Mouse (Mus musculus) hindbrain, embryonic 10.5 days (tissue): ENCODE data around the gene Itgae. TPM values are rescaled to one million over a fixed set of nuclear protein-coding genes. Genes with fewer than 3 reads are reported as not detected.
"Not testable (repeated sequence)": the region's sequence is repeated elsewhere in the genome, so short reads cannot be mapped to it uniquely, and the experiment has no call there.

Experiments used
- DNase-seq: peaks from one replicate; pipeline ENCODE4 v3.0.0-alpha.2; 2017; ENCODE audit warnings: low spot score
- H3K27ac ChIP-seq: fragments of 300-500 bp; sonication (generic); 2 replicates; pipeline ENCODE4 v1.5.1; 2016; ENCODE audit warnings: mild to moderate bottlenecking, moderate library complexity
- H3K27me3 ChIP-seq: fragments of 300-500 bp; sonication (generic); 2 replicates; pipeline ENCODE4 v1.6.1; 2016; ENCODE audit warnings: mild to moderate bottlenecking; ENCODE audit not compliant: poor library complexity, insufficient read depth, severe bottlenecking
- H3K36me3 ChIP-seq: fragments of 300-500 bp; sonication (generic); 2 replicates; pipeline ENCODE4 v1.6.1; 2016; ENCODE audit warnings: mild to moderate bottlenecking, moderate library complexity
- H3K4me1 ChIP-seq: fragments of 300-500 bp; sonication (generic); replicated peaks from 2 replicates; pipeline ENCODE4 v1.6.1; 2016; ENCODE audit warnings: mild to moderate bottlenecking
- H3K4me3 ChIP-seq: fragments of 300-500 bp; sonication (generic); 2 replicates; pipeline ENCODE4 v1.5.1; 2016; ENCODE audit warnings: mild to moderate bottlenecking, moderate library complexity
- H3K9me3 ChIP-seq: fragments of 300-500 bp; sonication (generic); 2 replicates; pipeline ENCODE4 v1.6.1; 2016; ENCODE audit warnings: mild to moderate bottlenecking, moderate library complexity
- WGBS: fragments of 180-500 bp; shearing (Covaris S2); methylation state at CpG from one replicate; pipeline ENCODE4 v1.1.7; 2016; 5-methylcytosine and 5-hydroxymethylcytosine counted together
- polyA plus RNA-seq: library from polyadenylated mRNA; unstranded; fragments of >200 nt; fragmentation: Nextera tagmentation; extraction: Ambion mirVana; gene quantifications from 2 replicates; pipeline ENCODE4 v1.2.1, GENCODE M21; 2016

The Itgae gene
- polyA plus RNA-seq, 1 experiment from 2014 or later, result 0.35 TPM

- no peak overlapping the region for H3K27ac ChIP-seq
- no peak for DNase-seq
Observed at GRCm38 (mm10) chr11:73099976-73100750, 9.8 kb downstream of the Itgae start.

GRCm38 (mm10) chr11:73101308-73101707 lies 10.9 kb downstream of the Itgae start:
- Histone ChIP-seq H3K27ac (no peak overlapping the region), H3K4me1 (no peaks in the 10 kb centered on the region), H3K36me3 (no peaks in the 10 kb centered on the region), H3K27me3 (no peaks in the 10 kb centered on the region), H3K4me3 (no peak overlapping the region), H3K9me3 (no peaks in the 10 kb centered on the region)
- WGBS, result 82% methylated on average over 4 of the region's 4 CpGs
- no peak for DNase-seq

More at GRCm38 (mm10) chr11:73099976-73100750, 9.8 kb downstream of the Itgae start:
- Histone ChIP-seq H3K36me3 (no peaks in the 10 kb centered on the region), H3K27me3 (no peaks in the 10 kb centered on the region), H3K4me1 (no peaks in the 10 kb centered on the region), H3K9me3 (no peaks in the 10 kb centered on the region), H3K4me3 (no peak overlapping the region)
- WGBS, result 73% methylated on average over 14 of the region's 14 CpGs

GRCm38 (mm10) chr11:73105246-73105645 lies 14.9 kb downstream of the Itgae start:
- Histone ChIP-seq H3K4me3 (no peak overlapping the region), H3K36me3 (no peaks in the 10 kb centered on the region), H3K27me3 (no peaks in the 10 kb centered on the region), H3K4me1 (no peaks in the 10 kb centered on the region), H3K27ac (no peak overlapping the region), H3K9me3 (no peaks in the 10 kb centered on the region)
- no peak for DNase-seq
- 78% methylated on average over 2 of the region's 3 CpGs for WGBS

- not testable (repeated sequence) for H3K9me3 ChIP-seq, H3K4me3 ChIP-seq, H3K36me3 ChIP-seq, H3K4me1 ChIP-seq, H3K27ac ChIP-seq, DNase-seq, H3K27me3 ChIP-seq
- WGBS, result 40% methylated on average over 3 of the region's 3 CpGs
Observed at GRCm38 (mm10) chr11:73107358-73107757, 17.0 kb downstream of the Itgae start.

- no peak for DNase-seq
- 77% methylated on average over 5 of the region's 5 CpGs for WGBS
- Histone ChIP-seq H3K4me3 (no peak overlapping the region), H3K9me3 (no peaks in the 10 kb centered on the region), H3K27me3 (no peaks in the 10 kb centered on the region), H3K4me1 (no peaks in the 10 kb centered on the region), H3K36me3 (no peaks in the 10 kb centered on the region), H3K27ac (no peak overlapping the region)
Observed at GRCm38 (mm10) chr11:73108195-73108897, 18.0 kb downstream of the Itgae start.

- no peak for DNase-seq
- Histone ChIP-seq H3K27ac (no peak overlapping the region), H3K9me3 (no peaks in the 10 kb centered on the region), H3K4me1 (no peaks in the 10 kb centered on the region), H3K27me3 (no peaks in the 10 kb centered on the region), H3K4me3 (no peak overlapping the region), H3K36me3 (no peaks in the 10 kb centered on the region)
- WGBS, result 82% methylated on average over 14 of the region's 14 CpGs
Observed at GRCm38 (mm10) chr11:73108898-73109625, 18.7 kb downstream of the Itgae start.

- Histone ChIP-seq H3K4me3 (no peak overlapping the region), H3K36me3 (no peaks in the 10 kb centered on the region), H3K27me3 (no peaks in the 10 kb centered on the region), H3K27ac (no peak overlapping the region), H3K4me1 (no peaks in the 10 kb centered on the region), H3K9me3 (no peaks in the 10 kb centered on the region)
- DNase-seq, result no peak
- WGBS, result 85% methylated on average over 3 of the region's 3 CpGs
Observed at GRCm38 (mm10) chr11:73109941-73110340, 19.6 kb downstream of the Itgae start.

GRCm38 (mm10) chr11:73111414-73111813 lies 21.0 kb downstream of the Itgae start:
- no peaks in the 10 kb centered on the region for H3K36me3 ChIP-seq
- 60% methylated on average over 6 of the region's 6 CpGs for WGBS
- H3K4me1 ChIP-seq, result no peaks in the 10 kb centered on the region
- no peak for DNase-seq
- no peak overlapping the region for H3K27ac ChIP-seq
- no peaks in the 10 kb centered on the region for H3K27me3 ChIP-seq
- H3K9me3 ChIP-seq, result no peaks in the 10 kb centered on the region
- H3K4me3 ChIP-seq, result no peak overlapping the region

GRCm38 (mm10) chr11:73126495-73126894 lies 36.1 kb downstream of the Itgae start:
- H3K9me3 ChIP-seq, result no peaks in the 10 kb centered on the region
- no peak overlapping the region for H3K4me3 ChIP-seq
- peaks cover 78% of the 10 kb centered on the region for H3K36me3 ChIP-seq
- H3K27me3 ChIP-seq, result no peaks in the 10 kb centered on the region
- H3K27ac ChIP-seq, result no peak overlapping the region
- WGBS, result 93% methylated on average over 6 of the region's 6 CpGs
- no peaks in the 10 kb centered on the region for H3K4me1 ChIP-seq
- no peak for DNase-seq

GRCm38 (mm10) chr11:73131020-73131419 lies 40.6 kb downstream of the Itgae start:
- 85% methylated on average over 7 of the region's 7 CpGs for WGBS
- H3K27ac ChIP-seq, result no peak overlapping the region
- no peaks in the 10 kb centered on the region for H3K27me3 ChIP-seq
- H3K4me3 ChIP-seq, result no peak overlapping the region
- peaks cover 21% of the 10 kb centered on the region for H3K4me1 ChIP-seq
- no peak for DNase-seq
- H3K36me3 ChIP-seq, result peaks cover 91% of the 10 kb centered on the region
- H3K9me3 ChIP-seq, result peaks cover 20% of the 10 kb centered on the region

- Histone ChIP-seq H3K36me3 (peaks cover 78% of the 10 kb centered on the region), H3K4me3 (no peak overlapping the region), H3K9me3 (peaks cover 25% of the 10 kb centered on the region), H3K4me1 (peaks cover 39% of the 10 kb centered on the region), H3K27ac (no peak overlapping the region), H3K27me3 (no peaks in the 10 kb centered on the region)
- WGBS, result 95% methylated on average over 6 of the region's 6 CpGs
- DNase-seq, result no peak
Observed at GRCm38 (mm10) chr11:73132999-73133398, 42.6 kb downstream of the Itgae start.

- peaks cover 25% of the 10 kb centered on the region for H3K9me3 ChIP-seq
- H3K27me3 ChIP-seq, result no peaks in the 10 kb centered on the region
- H3K27ac ChIP-seq, result no peak overlapping the region
- H3K36me3 ChIP-seq, result peaks cover 73% of the 10 kb centered on the region
- H3K4me3 ChIP-seq, result peak overlapping the region; percentile 86
- WGBS, result 89% methylated on average over 5 of the region's 5 CpGs
- DNase-seq, result no peak
- peaks cover 44% of the 10 kb centered on the region for H3K4me1 ChIP-seq
Observed at GRCm38 (mm10) chr11:73134222-73134621, 43.8 kb downstream of the Itgae start.

GRCm38 (mm10) chr11:73136587-73136986 lies 46.2 kb downstream of the Itgae start:
- H3K9me3 ChIP-seq, result peaks cover 25% of the 10 kb centered on the region
- DNase-seq, result no peak
- peaks cover 44% of the 10 kb centered on the region for H3K4me1 ChIP-seq
- H3K27ac ChIP-seq, result no peak overlapping the region
- 95% methylated on average over 6 of the region's 6 CpGs for WGBS
- no peaks in the 10 kb centered on the region for H3K27me3 ChIP-seq
- H3K36me3 ChIP-seq, result peaks cover 49% of the 10 kb centered on the region
- peak overlapping the region; percentile 86 for H3K4me3 ChIP-seq
